Mouse (Mus musculus) testis, postnatal 10 days (tissue): ENCODE measurements at regions not wholly inside any gene's neighbourhood (a gene's known extent, or its start where the extent isn't known, plus 50 kb on each side); places are given as distances from the start of the nearest gene placed in this dataset.

ENCODE experiments used
- DNase-seq: peaks from one replicate; pipeline ENCODE4 v3.0.0; 2021; ENCODE audit warnings: low spot score

DNA sequence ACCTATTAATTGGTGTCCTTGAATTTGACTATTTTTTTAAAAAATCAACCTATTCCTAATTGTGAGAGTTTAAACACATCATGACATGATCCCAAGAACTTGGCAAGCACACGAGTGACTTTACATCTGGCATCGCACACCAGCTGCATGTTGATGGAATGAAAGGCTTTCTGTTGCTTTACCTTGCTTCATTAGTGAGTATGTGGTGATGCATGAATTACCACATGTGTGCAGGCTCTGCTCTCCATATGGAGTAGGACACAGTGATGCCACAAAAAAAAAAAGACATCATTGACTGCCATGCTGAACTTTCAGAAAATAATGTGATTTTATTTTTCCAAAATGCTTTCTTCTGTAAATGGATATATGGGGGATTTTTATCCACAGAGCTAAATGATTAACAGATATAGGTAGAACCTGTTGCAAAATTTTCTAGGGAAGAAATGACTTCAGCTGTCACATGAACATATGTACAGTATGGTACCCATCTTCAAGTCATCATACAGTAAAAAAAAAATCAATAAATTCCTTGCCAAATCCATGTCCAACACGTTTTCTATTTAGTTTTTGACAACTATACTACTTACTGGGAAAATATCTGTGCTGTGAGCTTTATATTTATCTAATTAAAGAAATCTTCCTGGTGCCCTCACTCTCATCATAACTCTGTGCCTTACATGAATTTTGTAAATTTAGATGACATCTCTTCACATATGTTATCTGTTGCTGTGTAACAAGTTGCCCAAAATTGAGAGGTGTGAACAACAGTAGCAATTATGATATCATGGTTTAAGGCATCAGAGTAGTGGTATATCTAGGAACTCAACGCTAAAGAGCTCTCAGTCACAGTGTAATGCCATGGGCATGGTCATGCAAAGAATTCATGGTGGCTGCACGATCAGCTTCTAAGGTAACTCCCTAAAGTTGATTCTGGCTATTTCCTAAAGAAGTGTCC, 84.0 kb upstream of the Arrdc3 start:
- DNase-seq: no peak

GRCm38 (mm10) chr13:80806172-80806571, 77.0 kb upstream of the Arrdc3 start:
- peak; percentile 56 for DNase-seq

- DNase-seq: no peak
Observed at GRCm38 (mm10) chr13:80827037-80827471, 56.1 kb upstream of the Arrdc3 start.
